In the genomic region with DNA sequence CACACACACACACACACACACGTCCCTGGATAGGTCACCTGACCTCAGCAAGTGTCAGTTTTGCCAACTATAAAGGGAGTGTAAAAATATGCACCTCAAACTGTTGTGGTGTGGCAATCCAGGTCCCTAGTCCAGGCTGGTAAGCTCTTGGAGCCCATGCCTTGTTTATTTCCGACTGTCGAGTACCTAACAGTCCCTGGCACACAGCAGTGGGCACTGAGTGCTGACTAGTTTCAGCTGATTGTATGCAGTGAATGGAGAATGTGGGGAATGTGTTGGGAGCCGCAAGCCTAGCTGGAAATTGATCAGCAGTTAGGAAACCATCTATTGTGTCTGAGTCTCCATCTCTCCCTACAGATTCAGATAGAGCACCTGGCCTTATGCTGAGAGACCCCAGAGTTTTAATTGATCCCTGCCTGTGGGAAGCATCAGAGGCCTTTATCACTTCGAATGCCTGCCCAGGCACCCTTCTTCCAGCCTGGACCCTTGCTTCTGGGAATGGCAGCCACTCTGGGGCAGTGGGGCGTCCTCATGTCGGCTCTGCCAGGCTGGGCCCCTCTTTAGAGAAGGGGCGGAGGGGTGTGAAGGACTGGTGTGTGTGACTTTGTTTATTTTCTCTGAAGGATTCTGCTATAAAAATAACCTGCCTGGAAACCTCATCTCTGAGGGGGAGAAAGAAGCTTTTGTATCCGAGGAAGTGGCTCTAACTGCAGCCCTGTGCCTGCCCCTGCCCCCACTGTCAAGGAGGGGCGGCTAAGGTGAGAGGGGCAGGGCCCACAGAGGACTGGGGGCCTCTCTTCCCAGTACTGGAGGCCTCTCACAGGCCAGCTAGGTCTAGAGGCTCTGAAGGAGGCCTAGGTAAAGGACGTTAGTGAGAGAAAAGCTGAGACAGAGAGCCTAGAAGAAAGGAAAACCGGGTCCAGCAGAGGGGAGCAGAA, we compare ENCODE assay signal across 9 mouse cellular contexts. TPM values are rescaled to one million over a fixed set of nuclear protein-coding genes. Genes with fewer than 3 reads are reported as not detected.
DNase-seq lines count a peak whose midpoint lies in the region; ATAC-seq and TF ChIP-seq lines count a peak whose summit lies in the region.
"Had no signal": no experiment of that assay in that cellular context is flagged by ENCODE, and none has a peak within 500 bp of the region (broad histone marks: within the 10 kb centered on the region; RNA-seq: fewer than 3 reads in every experiment).

No protein-coding gene starts in this region.

- WGBS in lung, embryonic 14.5 days: 19% methylated on average over 12 of the region's 12 CpGs
- WGBS in lung, adult 2 months: 29% methylated on average over 12 of the region's 12 CpGs
- 31% methylated on average over 12 of the region's 12 CpGs for WGBS in forebrain, embryonic 11.5 days
- WGBS in intestine, postnatal 0 days: 33% methylated on average over 12 of the region's 12 CpGs
- 34% methylated on average over 12 of the region's 12 CpGs for WGBS in neural tube, embryonic 13.5 days

- H3K9ac ChIP-seq in lung, embryonic 14.5 days: no peak overlapping the region; the same call in 1 of the 2 replicates
- peak overlapping the region; percentile 28; the same call in 1 of the 2 replicates for H3K9ac ChIP-seq in forebrain, embryonic 11.5 days (ENCODE audit: low read length)
- H3K9ac ChIP-seq in intestine, postnatal 0 days (ENCODE audit: low read depth, low read length): 0 out of 2 replicates have a peak overlapping the region, but pooled peaks have one; percentile 22
- H3K9ac ChIP-seq in neural tube, embryonic 13.5 days: no peak overlapping the region; the same call in 1 of the 2 replicates

- peak overlapping the region; percentile 77 for H3K27ac ChIP-seq in lung, embryonic 14.5 days (ENCODE audit: low read depth)
- H3K27ac ChIP-seq in forebrain, embryonic 11.5 days (ENCODE audit: low read depth, low read length): peak overlapping the region; percentile 37; the same call in 1 of the 2 replicates
- no peak overlapping the region for H3K27ac ChIP-seq in intestine, postnatal 0 days (ENCODE audit: low read depth, low read length)
- peak overlapping the region; percentile 55 for H3K27ac ChIP-seq in neural tube, embryonic 13.5 days (replicated peaks)

- DNase-seq in lung, embryonic 14.5 days: peak; percentile 29
- DNase-seq in lung, adult 2 months: no peak
- DNase-seq in forebrain, embryonic 11.5 days (ENCODE audit: low spot score): no peak
- DNase-seq in cerebellum, postnatal 36 days: no peak
- no peak for DNase-seq in cerebellum, adult 9-10 months
- DNase-seq: adrenal gland, postnatal 36 days had no signal

- no peaks in the 10 kb centered on the region for H3K36me3 ChIP-seq in lung, embryonic 14.5 days (ENCODE audit: insufficient read depth)
- no peaks in the 10 kb centered on the region for H3K36me3 ChIP-seq in forebrain, embryonic 11.5 days (ENCODE audit: control insufficient read depth, insufficient read depth, low read length)
- H3K36me3 ChIP-seq in intestine, postnatal 0 days (ENCODE audit: control insufficient read depth, insufficient read depth): no peaks in the 10 kb centered on the region
- no peaks in the 10 kb centered on the region for H3K36me3 ChIP-seq in neural tube, embryonic 13.5 days

- peaks cover 16% of the 10 kb centered on the region for H3K4me1 ChIP-seq in lung, embryonic 14.5 days (ENCODE audit: insufficient read depth)
- no peaks in the 10 kb centered on the region for H3K4me1 ChIP-seq in lung, adult 2 months (ENCODE audit: control insufficient read depth, insufficient read depth, low read length)
- peaks cover 13% of the 10 kb centered on the region for H3K4me1 ChIP-seq in forebrain, embryonic 11.5 days (replicated peaks; ENCODE audit: control insufficient read depth, insufficient read depth, low read length)
- H3K4me1 ChIP-seq in intestine, postnatal 0 days (replicated peaks; ENCODE audit: control insufficient read depth, insufficient read depth, low read length): no peaks in the 10 kb centered on the region; the same call in 1 of the 2 replicates
- peaks cover 38% of the 10 kb centered on the region for H3K4me1 ChIP-seq in neural tube, embryonic 13.5 days (replicated peaks)
- H3K4me1 ChIP-seq: megakaryocyte, embryonic 14.5 days had no signal

- ATAC-seq in lung, embryonic 14.5 days (ENCODE audit: insufficient read depth): peak; percentile 59; the same call in 1 of the 2 replicates
- no peak for ATAC-seq in forebrain, embryonic 11.5 days (replicated peaks; ENCODE audit: low FRiP score)
- no peak for ATAC-seq in intestine, postnatal 0 days
- no peak for ATAC-seq in neural tube, embryonic 13.5 days (ENCODE audit: low read depth)

- no peak overlapping the region for H3K4me3 ChIP-seq in lung, embryonic 14.5 days (ENCODE audit: low read depth, low read length)
- no peak overlapping the region for H3K4me3 ChIP-seq in lung, adult 2 months (replicated peaks; ENCODE audit: extremely low read depth, low read depth, low read length)
- no peak overlapping the region for H3K4me3 ChIP-seq in forebrain, embryonic 11.5 days (ENCODE audit: low read depth, low read length)
- H3K4me3 ChIP-seq in intestine, postnatal 0 days (ENCODE audit: low read depth, low read length): no peak overlapping the region
- H3K4me3 ChIP-seq in neural tube, embryonic 13.5 days: no peak overlapping the region
- H3K4me3 ChIP-seq: megakaryocyte, embryonic 14.5 days had no signal

- TF ChIP-seq POLR2A in lung, adult 2 months (IDR thresholded peaks at IDR 0.05; ENCODE audit: borderline replicate concordance, extremely low read depth, low read depth, low read length): no peak

- no peaks in the 10 kb centered on the region for H3K27me3 ChIP-seq in lung, embryonic 14.5 days (ENCODE audit: insufficient read depth, low read length)
- H3K27me3 ChIP-seq in forebrain, embryonic 11.5 days (ENCODE audit: control insufficient read depth, insufficient read depth, low read length): 0 out of 2 replicates have a peak, but pooled peaks cover 2% of the 10 kb centered on the region
- H3K27me3 ChIP-seq in intestine, postnatal 0 days (replicated peaks; ENCODE audit: control insufficient read depth, insufficient read depth, low read length): no peaks in the 10 kb centered on the region
- no peaks in the 10 kb centered on the region for H3K27me3 ChIP-seq in neural tube, embryonic 13.5 days

- H3K9me3 ChIP-seq in lung, embryonic 14.5 days (ENCODE audit: low read depth, low read length): no peaks in the 10 kb centered on the region
- H3K9me3 ChIP-seq in forebrain, embryonic 11.5 days (ENCODE audit: control insufficient read depth, low read length): no peaks in the 10 kb centered on the region
- H3K9me3 ChIP-seq in intestine, postnatal 0 days (ENCODE audit: control insufficient read depth): no peaks in the 10 kb centered on the region
- no peaks in the 10 kb centered on the region for H3K9me3 ChIP-seq in neural tube, embryonic 13.5 days
- H3K9me3 ChIP-seq: megakaryocyte, embryonic 14.5 days had no signal

- no peak for TF ChIP-seq CTCF in lung, embryonic 14.5 days (IDR thresholded peaks at IDR 0.05; ENCODE audit: low read depth)
- TF ChIP-seq CTCF in lung, adult 2 months (IDR thresholded peaks at IDR 0.05; ENCODE audit: insufficient read depth, low read length): no peak
- no peak for TF ChIP-seq CTCF in intestine, postnatal 0 days (IDR thresholded peaks at IDR 0.05; ENCODE audit: low read depth)

- 0 out of 2 replicates have a peak overlapping the region, but pooled peaks have one; percentile 10 for H3K4me2 ChIP-seq in lung, embryonic 14.5 days
- no peak overlapping the region for H3K4me2 ChIP-seq in forebrain, embryonic 11.5 days (ENCODE audit: low read depth, low read length, severe bottlenecking)
- H3K4me2 ChIP-seq in intestine, postnatal 0 days (replicated peaks; ENCODE audit: low read depth): no peak overlapping the region
- H3K4me2 ChIP-seq in neural tube, embryonic 13.5 days: no peak overlapping the region

RNA-seq across cellular contexts. Expression of gene Col2a1, which starts 22.7 kb away (rescaled TPM):
- polyA plus RNA-seq in lung, embryonic 14.5 days (2014; fragmentation: Nextera tagmentation; extraction: Ambion mirVana): 29.3 and 33.3 TPM in 2 replicates
- 0.14 and 0.51 TPM in 2 replicates for polyA plus RNA-seq in lung, adult 2 months (2012; rRNA removed)
- polyA plus RNA-seq in forebrain, embryonic 11.5 days (2014; fragmentation: Nextera tagmentation; extraction: Ambion mirVana): 128 and 143 TPM in 2 replicates
- polyA plus RNA-seq in intestine, postnatal 0 days (2015; fragmentation: Nextera tagmentation; extraction: Ambion mirVana): 0.09 TPM in 1 of 2 replicates, not detected in the other
- polyA plus RNA-seq in neural tube, embryonic 13.5 days (2015; fragmentation: Nextera tagmentation; extraction: Ambion mirVana): 67.1 and 89.2 TPM in 2 replicates

Comparison
In these comparisons a context has a peak if more than half of its experiments do, and no peak if none do; other contexts are left out.
1. RNA of gene Col2a1, which starts 22.7 kb away (polyA plus RNA-seq): 128 to 143 TPM in forebrain, embryonic 11.5 days, 67.1 to 89.2 TPM in neural tube, embryonic 13.5 days and 29.3 to 33.3 TPM in lung, embryonic 14.5 days; 0.14 to 0.51 TPM in lung, adult 2 months and 0.09 TPM in intestine, postnatal 0 days; every median in the first group is over 10 times any median in the second.
2. H3K9ac ChIP-seq: peak in forebrain, embryonic 11.5 days (single experiment) and intestine, postnatal 0 days (single experiment); none in lung, embryonic 14.5 days (single experiment) and neural tube, embryonic 13.5 days (single experiment).